Mouse (Mus musculus): ENCODE measurements around the gene Tprn. TPM values are rescaled to one million over a fixed set of nuclear protein-coding genes. Genes with fewer than 3 reads are reported as not detected.

The Tprn gene
- polyA plus RNA-seq, 2 experiments: 2.4 to 2.6 TPM

- H3K9ac ChIP-seq (replicated peaks): no peak overlapping the region
- peaks cover 0 to 6% of the 10 kb centered on the region in 2 experiments; a peak in 1 of 4 replicates for H3K4me1 ChIP-seq (replicated peaks; ENCODE audit: control insufficient read depth in 2 of 2, insufficient read depth in 2 of 2, low read length in 1 of 2)
- H3K27ac ChIP-seq: no peak overlapping the region
- H3K36me3 ChIP-seq (replicated peaks; ENCODE audit: control insufficient read depth, insufficient read depth, low read depth): no peaks in the 10 kb centered on the region
- no peaks in the 10 kb centered on the region for H3K9me3 ChIP-seq (ENCODE audit: control insufficient read depth, low read length)
- WGBS (ENCODE audit: insufficient replicate concordance): 8% methylated on average over 31 of the region's 32 CpGs
- H3K27me3 ChIP-seq (ENCODE audit: control insufficient read depth, insufficient read depth, low read length): peaks cover 47% of the 10 kb centered on the region
- DNase-seq (ENCODE audit: low read depth in 3 of 3, low spot score in 3 of 3) (no peak), ATAC-seq (ENCODE audit: insufficient read depth) (no peak)
- no peak overlapping the region for H3K4me3 ChIP-seq (ENCODE audit: insufficient read depth in 1 of 2, low read depth in 2 of 2, low read length in 2 of 2)
- TF ChIP-seq CTCF (IDR thresholded peaks at IDR 0.05; ENCODE audit: low read depth) (no peak), EP300 (IDR thresholded peaks at IDR 0.05; ENCODE audit: low read depth) (no peak)
- no peak overlapping the region for H3K4me2 ChIP-seq (ENCODE audit: low read depth)
Measured at GRCm38 (mm10) chr2:25291184-25292053, 29.0 kb downstream of the Tprn start.

- H3K27me3 ChIP-seq (ENCODE audit: control insufficient read depth, insufficient read depth, low read length): peaks cover 47% of the 10 kb centered on the region
Measured at GRCm38 (mm10) chr2:25292054-25292544, 29.7 kb downstream of the Tprn start.

DNA sequence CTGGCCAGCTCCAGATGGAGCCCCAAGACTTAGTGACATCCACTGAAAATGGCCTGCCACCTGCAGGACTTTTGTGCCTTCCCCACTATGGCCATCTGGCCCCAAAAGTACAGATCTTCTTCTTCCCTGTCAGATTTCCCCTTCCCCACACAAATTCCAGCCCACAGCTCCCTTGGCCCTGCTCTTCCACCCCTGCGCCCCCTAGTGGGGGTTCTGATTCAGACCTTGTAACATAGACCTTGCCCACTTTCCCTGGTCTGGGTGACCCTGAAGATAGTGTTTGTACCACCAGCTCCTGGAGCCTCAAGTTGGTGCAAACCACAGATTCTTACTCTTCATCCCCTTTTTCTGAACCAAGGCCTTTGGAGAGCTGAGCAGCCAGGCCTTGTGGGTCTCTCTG is 30.4 kb downstream of the Tprn start:
- TF ChIP-seq EP300 (IDR thresholded peaks at IDR 0.05; ENCODE audit: low read depth) (no peak), CTCF (IDR thresholded peaks at IDR 0.05; ENCODE audit: low read depth) (peak; percentile 92)
- no peak for ATAC-seq (ENCODE audit: insufficient read depth)
- Histone ChIP-seq H3K4me3 (ENCODE audit: insufficient read depth in 1 of 2, low read depth in 2 of 2, low read length in 2 of 2) (no peak overlapping the region), H3K4me2 (ENCODE audit: low read depth) (no peak overlapping the region), H3K27me3 (ENCODE audit: control insufficient read depth, insufficient read depth, low read length) (peaks cover 50% of the 10 kb centered on the region), H3K36me3 (replicated peaks; ENCODE audit: control insufficient read depth, insufficient read depth, low read depth) (no peaks in the 10 kb centered on the region), H3K9me3 (ENCODE audit: control insufficient read depth, low read length) (no peaks in the 10 kb centered on the region), H3K4me1 (replicated peaks; ENCODE audit: control insufficient read depth in 2 of 2, insufficient read depth in 2 of 2, low read length in 1 of 2) (no peaks in the 10 kb centered on the region), H3K27ac (no peak overlapping the region), H3K9ac (replicated peaks) (no peak overlapping the region)
- WGBS (ENCODE audit: insufficient replicate concordance): 0% methylated on average over 1 of the region's 1 CpGs
- peak in 2 of 3 experiments; percentile 26 to 38 for DNase-seq (ENCODE audit: low read depth in 3 of 3, low spot score in 3 of 3)

More at GRCm38 (mm10) chr2:25292054-25292544, 29.7 kb downstream of the Tprn start:
- Histone ChIP-seq H3K27ac (no peak overlapping the region), H3K36me3 (replicated peaks; ENCODE audit: control insufficient read depth, insufficient read depth, low read depth) (no peaks in the 10 kb centered on the region), H3K4me1 (replicated peaks; ENCODE audit: control insufficient read depth in 2 of 2, insufficient read depth in 2 of 2, low read length in 1 of 2) (0 out of 4 replicates have a peak, but pooled peaks cover 0 to 3% of the 10 kb centered on the region in 2 experiments), H3K4me3 (ENCODE audit: insufficient read depth in 1 of 2, low read depth in 2 of 2, low read length in 2 of 2) (peak overlapping the region in 1 of 2 experiments; percentile 25; a peak in 2 of 4 replicates), H3K4me2 (ENCODE audit: low read depth) (peak overlapping the region; percentile 33), H3K9me3 (ENCODE audit: control insufficient read depth, low read length) (no peaks in the 10 kb centered on the region), H3K9ac (replicated peaks) (no peak overlapping the region)
- ATAC-seq (ENCODE audit: insufficient read depth): no peak
- no peak for DNase-seq (ENCODE audit: low read depth in 3 of 3, low spot score in 3 of 3)
- no peak for TF ChIP-seq EP300 (IDR thresholded peaks at IDR 0.05; ENCODE audit: low read depth)
- no peak for TF ChIP-seq CTCF (IDR thresholded peaks at IDR 0.05; ENCODE audit: low read depth)
- 11% methylated on average over 39 of the region's 43 CpGs for WGBS (ENCODE audit: insufficient replicate concordance)

GRCm38 (mm10) chr2:25293706-25294105 is 31.3 kb downstream of the Tprn start:
- no peak overlapping the region for H3K4me2 ChIP-seq (ENCODE audit: low read depth)
- H3K27me3 ChIP-seq (ENCODE audit: control insufficient read depth, insufficient read depth, low read length): peaks cover 45% of the 10 kb centered on the region
- H3K4me3 ChIP-seq (ENCODE audit: insufficient read depth in 1 of 2, low read depth in 2 of 2, low read length in 2 of 2): no peak overlapping the region
- H3K4me1 ChIP-seq (replicated peaks; ENCODE audit: control insufficient read depth in 2 of 2, insufficient read depth in 2 of 2, low read length in 1 of 2): no peaks in the 10 kb centered on the region
- 49% methylated on average over 9 of the region's 9 CpGs for WGBS (ENCODE audit: insufficient replicate concordance)
- DNase-seq (ENCODE audit: low read depth in 3 of 3, low spot score in 3 of 3): no peak
- no peak overlapping the region for H3K27ac ChIP-seq
- no peaks in the 10 kb centered on the region for H3K36me3 ChIP-seq (replicated peaks; ENCODE audit: control insufficient read depth, insufficient read depth, low read depth)
- no peaks in the 10 kb centered on the region for H3K9me3 ChIP-seq (ENCODE audit: control insufficient read depth, low read length)
- H3K9ac ChIP-seq (replicated peaks): no peak overlapping the region
- no peak for ATAC-seq (ENCODE audit: insufficient read depth)
- TF ChIP-seq EP300 (IDR thresholded peaks at IDR 0.05; ENCODE audit: low read depth): no peak
- TF ChIP-seq CTCF (IDR thresholded peaks at IDR 0.05; ENCODE audit: low read depth): no peak

DNA sequence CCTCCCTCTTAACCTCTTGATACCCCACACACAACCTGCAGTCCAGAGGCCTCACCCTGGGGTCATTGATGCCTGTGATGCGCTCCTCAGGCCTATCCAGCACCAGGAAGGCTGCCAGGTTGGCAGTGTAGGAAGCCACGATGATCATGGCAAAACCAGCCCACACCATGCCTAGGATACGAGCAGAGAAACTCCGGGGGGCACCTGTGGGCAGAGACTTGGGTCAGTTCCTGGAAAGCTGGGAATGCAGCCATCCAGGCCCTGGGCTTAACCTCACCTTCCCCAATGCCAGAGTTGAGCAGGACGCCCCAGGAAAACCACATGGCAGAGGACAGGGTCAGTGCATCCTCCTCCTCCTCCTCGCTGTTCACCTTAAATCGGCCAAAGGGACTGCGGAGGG is 34.7 kb downstream of the Tprn start:
- Histone ChIP-seq H3K4me3 (ENCODE audit: insufficient read depth in 1 of 2, low read depth in 2 of 2, low read length in 2 of 2) (no peak overlapping the region), H3K36me3 (replicated peaks; ENCODE audit: control insufficient read depth, insufficient read depth, low read depth) (no peaks in the 10 kb centered on the region), H3K9ac (replicated peaks) (no peak overlapping the region), H3K27me3 (ENCODE audit: control insufficient read depth, insufficient read depth, low read length) (peaks cover 11% of the 10 kb centered on the region), H3K9me3 (ENCODE audit: control insufficient read depth, low read length) (no peaks in the 10 kb centered on the region), H3K4me1 (replicated peaks; ENCODE audit: control insufficient read depth in 2 of 2, insufficient read depth in 2 of 2, low read length in 1 of 2) (no peaks in the 10 kb centered on the region), H3K4me2 (ENCODE audit: low read depth) (no peak overlapping the region), H3K27ac (no peak overlapping the region)
- 60% methylated on average over 8 of the region's 8 CpGs for WGBS (ENCODE audit: insufficient replicate concordance)
- DNase-seq (ENCODE audit: low read depth in 3 of 3, low spot score in 3 of 3) (no peak), ATAC-seq (ENCODE audit: insufficient read depth) (no peak)
- TF ChIP-seq CTCF (IDR thresholded peaks at IDR 0.05; ENCODE audit: low read depth): no peak
- no peak for TF ChIP-seq EP300 (IDR thresholded peaks at IDR 0.05; ENCODE audit: low read depth)

All from liver, embryonic 14.5 days (tissue).